Mouse (Mus musculus) G1E (cell line): ENCODE results near the gene Eif2ak3. TPM values are rescaled to one million over a fixed set of nuclear protein-coding genes. Genes with fewer than 3 reads are reported as not detected.

Source experiments
- ATAC-seq: 2 replicates; pipeline ENCODE4 v1.8.0; 2016; ENCODE audit warnings: mild to moderate bottlenecking; ENCODE audit not compliant: insufficient number of reproducible peaks, poor library complexity, low FRiP score, severe bottlenecking; ENCODE audit errors: extremely low read depth
- DNase-seq: peaks from one replicate; pipeline ENCODE4 v3.0.0; 2012; ENCODE audit warnings: low spot score
- H3K27me3 ChIP-seq: 2 replicates; pipeline ENCODE4 v1.6.1; 2012; ENCODE audit warnings: mild to moderate bottlenecking, low read length, inconsistent platforms; ENCODE audit not compliant: insufficient read depth
- H3K36me3 ChIP-seq: replicated peaks from 2 replicates; pipeline ENCODE3; 2012; ENCODE audit warnings: mild to moderate bottlenecking, inconsistent platforms
- H3K4me1 ChIP-seq: 2 replicates; pipeline ENCODE4 v1.6.1; 2012; ENCODE audit warnings: low read depth, low read length, inconsistent platforms, mixed read lengths; ENCODE audit not compliant: insufficient read depth
- H3K4me3 ChIP-seq: 2 replicates; pipeline ENCODE4 v1.5.1; 2012; ENCODE audit warnings: low read depth, mild to moderate bottlenecking, inconsistent platforms, low read length, moderate library complexity, mixed read lengths
- H3K9me3 ChIP-seq: replicated peaks from 2 replicates; pipeline ENCODE4 v1.6.1; 2012; ENCODE audit warnings: inconsistent platforms
- CTCF ChIP-seq: IDR thresholded peaks from 2 replicates; pipeline ENCODE4 v1.5.1; 2012; ENCODE audit warnings: low read depth, low read length, inconsistent platforms, mixed read lengths
- GATA1 ChIP-seq: IDR thresholded peaks from 2 replicates; pipeline ENCODE4 v1.6.1; 2012; ENCODE audit warnings: borderline replicate concordance, low read length, inconsistent platforms, mixed read lengths
- GATA2 ChIP-seq: IDR thresholded peaks from 2 replicates; pipeline ENCODE4 v1.6.1; 2012; ENCODE audit warnings: low read depth, low read length, inconsistent platforms, borderline replicate concordance
- POLR2AphosphoS5 ChIP-seq: IDR thresholded peaks from 2 replicates; pipeline ENCODE4 v1.6.1; 2012; ENCODE audit warnings: low read depth, low read length, inconsistent platforms; ENCODE audit not compliant: insufficient replicate concordance
- TAL1 ChIP-seq: conservative IDR thresholded peaks from 2 replicates; pipeline ENCODE4 v1.6.1; 2012; ENCODE audit warnings: low read depth, low read length, inconsistent platforms, mixed read lengths
- polyA plus RNA-seq: library from polyadenylated mRNA; stranded (reverse); fragments of >175 nt; gene quantifications from 2 replicates; pipeline ENCODE4 v1.2.3, GENCODE M21; 2012
- total RNA-seq, 2 experiments: library from RNA; stranded (forward) in 1 of 2; stranded (reverse) in 1 of 2; fragments of 200-1000 nt in 1 of 2; fragments of >200 nt in 1 of 2; fragmentation: Nextera tagmentation in 1 of 2; gene quantifications; 2 replicates each; pipeline ENCODE4 v1.2.3; 2014 to 2017

The Eif2ak3 gene
- total RNA-seq (2014; fragmentation: Nextera tagmentation) (15.4 and 22.2 TPM in 2 replicates), total RNA-seq (2017) (11.7 and 12.0 TPM in 2 replicates), polyA plus RNA-seq (1.8 and 1.9 TPM in 2 replicates)

- ATAC-seq = peak; percentile 95
- TF ChIP-seq GATA1 (no peak), TAL1 (no peak), POLR2AphosphoS5 (no peak), CTCF (no peak), GATA2 (no peak)
- no peaks in the 10 kb centered on the region for H3K9me3 ChIP-seq
- peak within 1 kb of the TSS; percentile 99 for H3K4me3 ChIP-seq
- peaks cover 37% of the 10 kb centered on the region for H3K4me1 ChIP-seq
- peak; percentile 99 for DNase-seq
- peaks cover 16% of the 10 kb centered on the region for H3K36me3 ChIP-seq
- no peaks in the 10 kb centered on the region for H3K27me3 ChIP-seq
These were observed at the start of gene Eif2ak3 for GRCm38 (mm10) chr6:70844002-70844804. TSS of gene Eif2ak3 (plus strand) at chr6:70844515.

DNA sequence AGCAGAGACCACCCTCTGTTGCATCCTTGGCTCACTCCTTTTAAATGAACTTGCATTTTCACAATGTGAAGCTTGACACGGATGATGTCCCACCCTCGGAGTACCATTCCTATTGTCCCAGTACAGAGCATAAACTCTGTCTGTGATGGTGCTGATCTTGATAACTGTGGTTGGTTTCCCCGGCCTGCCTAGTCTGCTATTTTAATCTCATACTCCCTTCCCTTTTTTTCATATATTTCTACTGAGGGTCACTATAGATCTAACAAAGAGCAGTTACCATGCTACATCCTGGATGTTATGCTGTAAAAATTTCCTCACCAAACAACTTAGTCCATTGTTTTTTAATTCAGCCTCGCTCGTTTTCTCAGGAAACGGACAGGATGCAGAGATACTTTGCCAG lies 47.4 kb upstream of the Eif2ak3 start:
- peaks cover 7% of the 10 kb centered on the region for H3K36me3 ChIP-seq
- H3K4me3 ChIP-seq = no peak overlapping the region
- H3K27me3 ChIP-seq = peaks cover 6% of the 10 kb centered on the region

GRCm38 (mm10) chr6:70797581-70798251 lies 46.6 kb upstream of the Eif2ak3 start:
- no peak for TF ChIP-seq GATA1
- no peak for TF ChIP-seq GATA2
- peak; percentile 90 for TF ChIP-seq CTCF
- TF ChIP-seq POLR2AphosphoS5 = no peak
- TF ChIP-seq TAL1 = no peak
- ATAC-seq (peak; percentile 81), DNase-seq (peak; percentile 50)
- Histone ChIP-seq H3K9me3 (no peaks in the 10 kb centered on the region), H3K4me1 (peaks cover 45% of the 10 kb centered on the region), H3K4me3 (no peak overlapping the region), H3K27me3 (peaks cover 10% of the 10 kb centered on the region), H3K36me3 (peaks cover 7% of the 10 kb centered on the region)

More for the DNA sequence above, 47.4 kb upstream of the Eif2ak3 start:
- ATAC-seq (no peak), DNase-seq (no peak)
- peaks cover 45% of the 10 kb centered on the region for H3K4me1 ChIP-seq
- H3K9me3 ChIP-seq = no peaks in the 10 kb centered on the region
- no peak for TF ChIP-seq CTCF
- TF ChIP-seq GATA1 = no peak
- TF ChIP-seq GATA2 = no peak
- no peak for TF ChIP-seq TAL1
- TF ChIP-seq POLR2AphosphoS5 = no peak

DNA sequence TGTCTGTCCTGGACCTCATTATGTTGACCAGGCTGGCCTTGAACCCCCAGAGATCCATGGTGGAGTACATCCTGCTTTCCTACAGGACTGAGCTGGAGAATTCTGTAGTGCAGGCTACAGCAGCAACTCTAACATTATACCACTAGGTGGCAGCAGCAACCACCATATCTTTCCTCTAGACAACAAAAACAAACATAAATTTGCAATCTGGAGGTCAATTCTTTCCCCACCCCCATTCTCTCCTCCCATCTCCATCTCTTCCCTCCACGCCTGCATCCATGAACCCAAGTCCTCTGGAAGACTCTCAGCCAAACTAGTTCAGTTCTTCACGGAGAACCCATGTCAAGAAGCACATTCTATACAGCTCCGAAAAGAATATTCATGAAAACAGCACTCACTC lies 39.7 kb upstream of the Eif2ak3 start:
- TF ChIP-seq CTCF = peak; percentile 68
- no peak for TF ChIP-seq GATA2
- H3K27me3 ChIP-seq = peaks cover 14% of the 10 kb centered on the region
- no peaks in the 10 kb centered on the region for H3K36me3 ChIP-seq
- H3K4me3 ChIP-seq = no peak overlapping the region; the same call in 1 of the 2 replicates
- ATAC-seq (peak; percentile 43; the same call in 1 of the 2 replicates), DNase-seq (no peak)
- H3K4me1 ChIP-seq = peaks cover 19% of the 10 kb centered on the region
- H3K9me3 ChIP-seq = no peaks in the 10 kb centered on the region

GRCm38 (mm10) chr6:70805267-70805666 lies 39.0 kb upstream of the Eif2ak3 start:
- Histone ChIP-seq H3K27me3 (peaks cover 14% of the 10 kb centered on the region), H3K4me3 (peak overlapping the region; percentile 27; the same call in 1 of the 2 replicates), H3K4me1 (peaks cover 19% of the 10 kb centered on the region), H3K36me3 (no peaks in the 10 kb centered on the region), H3K9me3 (no peaks in the 10 kb centered on the region)
- peak; percentile 41 for TF ChIP-seq CTCF
- TF ChIP-seq GATA1 = no peak
- ATAC-seq (peak; percentile 50; the same call in 1 of the 2 replicates), DNase-seq (peak; percentile 31)

DNA sequence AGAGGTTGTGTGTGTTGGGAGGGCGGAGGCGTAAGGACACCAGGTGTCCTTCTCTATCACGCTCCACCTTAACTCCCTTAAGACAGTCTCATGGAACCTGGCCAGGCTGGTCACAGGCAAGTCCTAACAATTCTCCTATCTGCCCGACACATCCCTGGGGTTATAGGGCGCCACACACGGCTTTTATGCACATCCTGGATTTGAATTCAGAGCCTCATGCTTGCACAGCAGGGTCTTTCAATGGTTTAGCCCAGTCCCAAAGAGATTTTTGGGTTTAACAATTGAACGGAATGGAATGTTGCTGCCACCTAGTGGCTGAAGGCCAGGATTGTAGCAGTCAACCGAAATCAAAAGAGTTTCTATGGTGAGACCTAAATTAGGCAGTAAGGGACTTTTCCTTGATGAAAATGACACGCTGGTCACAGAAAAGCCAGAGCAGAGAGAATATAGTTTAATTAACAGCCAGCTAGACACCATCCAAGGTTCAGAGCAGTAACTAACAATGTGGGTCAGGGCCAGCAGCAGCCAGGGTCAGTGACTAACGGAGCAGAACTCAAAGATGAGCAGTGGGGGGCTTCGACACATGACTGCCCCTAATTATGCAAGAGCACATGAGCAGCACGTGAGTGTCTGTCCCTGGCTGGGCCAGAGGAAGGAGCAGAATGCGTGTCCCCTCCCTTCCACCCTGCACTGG lies 38.3 kb upstream of the Eif2ak3 start:
- no peak overlapping the region for H3K4me3 ChIP-seq
- TF ChIP-seq GATA1 (no peak), CTCF (peak; percentile 76)
- H3K4me1 ChIP-seq = peaks cover 21% of the 10 kb centered on the region
- H3K9me3 ChIP-seq = no peaks in the 10 kb centered on the region
- peaks cover 14% of the 10 kb centered on the region for H3K27me3 ChIP-seq
- no peaks in the 10 kb centered on the region for H3K36me3 ChIP-seq
- DNase-seq = no peak
- ATAC-seq = no peak
